Mouse (Mus musculus) midbrain, postnatal 0 days (tissue): ENCODE measurements at regions not wholly inside any gene's neighbourhood (a gene's known extent, or its start where the extent isn't known, plus 50 kb on each side); places are given as distances from the start of the nearest gene placed in this dataset.

Experiments used
- ATAC-seq: fragments of 200-750 bp; cut with Nextera tagmentation; 2 replicates; pipeline ENCODE4 v1.8.0; 2017; ENCODE audit warnings: moderate number of reproducible peaks, mild to moderate bottlenecking, moderate TSS enrichment, moderate library complexity; ENCODE audit not compliant: low FRiP score
- DNase-seq: peaks from one replicate; pipeline ENCODE4 v3.0.0-alpha.2; 2015; ENCODE audit warnings: low spot score
- H3K27ac ChIP-seq: fragments of 300-500 bp; sonication (generic); 2 replicates; pipeline ENCODE4 v1.5.1; 2014; ENCODE audit warnings: low read depth, mild to moderate bottlenecking, low read length, mixed read lengths
- H3K27me3 ChIP-seq: fragments of 300-500 bp; sonication (generic); 2 replicates; pipeline ENCODE4 v1.6.1; 2014; ENCODE audit warnings: low read length, control low read depth, mixed read lengths; ENCODE audit not compliant: insufficient read depth
- H3K36me3 ChIP-seq: fragments of 300-500 bp; sonication (generic); 2 replicates; pipeline ENCODE4 v1.6.1; 2014; ENCODE audit warnings: low read length, control low read depth, mixed read lengths; ENCODE audit not compliant: insufficient read depth
- H3K4me1 ChIP-seq: fragments of 300-500 bp; sonication (generic); 2 replicates; pipeline ENCODE4 v1.6.1; 2014; ENCODE audit warnings: mild to moderate bottlenecking, control low read depth, antibody characterized with exemption, low read length, mixed read lengths; ENCODE audit not compliant: insufficient read depth
- H3K4me2 ChIP-seq: fragments of 300-500 bp; sonication (generic); 2 replicates; pipeline ENCODE4 v1.6.1; 2014; ENCODE audit warnings: low read depth, mild to moderate bottlenecking, low read length, mixed read lengths; ENCODE audit not compliant: poor library complexity, severe bottlenecking
- H3K4me3 ChIP-seq: fragments of 300-500 bp; sonication (generic); 2 replicates; pipeline ENCODE4 v1.5.1; 2014; ENCODE audit warnings: low read depth, mild to moderate bottlenecking, low read length, moderate library complexity
- H3K9ac ChIP-seq: fragments of 300-500 bp; sonication (generic); replicated peaks from 2 replicates; pipeline ENCODE4 v1.6.1; 2014; ENCODE audit warnings: mild to moderate bottlenecking, low read length, moderate library complexity, mixed read lengths; ENCODE audit not compliant: poor library complexity, severe bottlenecking
- H3K9me3 ChIP-seq: fragments of 300-500 bp; sonication (generic); 2 replicates; pipeline ENCODE4 v1.6.1; 2016; ENCODE audit warnings: low read length, control low read depth
- CTCF ChIP-seq: IDR thresholded peaks from 2 replicates; pipeline ENCODE4 v1.5.1; 2016; ENCODE audit warnings: antibody characterized with exemption, mild to moderate bottlenecking
- WGBS: fragments of 180-500 bp; shearing (Covaris S2); extraction: QIAGEN DNeasy Blood & Tissue Kit; methylation state at CpG from one replicate; pipeline ENCODE4 v1.1.7; 2014; 5-methylcytosine and 5-hydroxymethylcytosine counted together

GRCm38 (mm10) chr8:109151711-109152110, 342.1 kb upstream of the Pmfbp1 start:
- H3K36me3 ChIP-seq = no peaks in the 10 kb centered on the region
- DNase-seq (no peak), ATAC-seq (no peak)
- no peaks in the 10 kb centered on the region for H3K27me3 ChIP-seq
- H3K4me3 ChIP-seq = no peak overlapping the region
- 83% methylated on average over 4 of the region's 4 CpGs for WGBS
- H3K9ac ChIP-seq = no peak overlapping the region
- no peak overlapping the region for H3K27ac ChIP-seq
- no peak overlapping the region for H3K4me2 ChIP-seq
- H3K9me3 ChIP-seq = peaks cover 4% of the 10 kb centered on the region; the same call in 1 of the 2 replicates
- no peak for TF ChIP-seq CTCF
- H3K4me1 ChIP-seq = no peaks in the 10 kb centered on the region

- DNase-seq (peak; percentile 6), ATAC-seq (no peak)
- WGBS = 64% methylated on average over 11 of the region's 11 CpGs
These were observed 338.3 kb upstream of the Pmfbp1 start for GRCm38 (mm10) chr8:109155489-109155888.

GRCm38 (mm10) chr8:109156016-109156415, 337.8 kb upstream of the Pmfbp1 start:
- Histone ChIP-seq H3K36me3 (no peaks in the 10 kb centered on the region), H3K4me2 (no peak overlapping the region), H3K4me1 (no peaks in the 10 kb centered on the region), H3K27me3 (no peaks in the 10 kb centered on the region), H3K9me3 (peaks cover under 1% of the 10 kb centered on the region; the same call in 1 of the 2 replicates), H3K27ac (no peak overlapping the region), H3K9ac (no peak overlapping the region), H3K4me3 (no peak overlapping the region)
- TF ChIP-seq CTCF = no peak
- WGBS = 78% methylated on average over 8 of the region's 8 CpGs
- ATAC-seq = no peak
- DNase-seq = no peak

More at GRCm38 (mm10) chr8:109155489-109155888, 338.3 kb upstream of the Pmfbp1 start:
- Histone ChIP-seq H3K4me3 (no peak overlapping the region), H3K27ac (no peak overlapping the region), H3K4me2 (no peak overlapping the region), H3K27me3 (no peaks in the 10 kb centered on the region), H3K4me1 (no peaks in the 10 kb centered on the region), H3K36me3 (no peaks in the 10 kb centered on the region), H3K9me3 (peaks cover 4% of the 10 kb centered on the region; the same call in 1 of the 2 replicates), H3K9ac (no peak overlapping the region)
- no peak for TF ChIP-seq CTCF

- Histone ChIP-seq H3K9ac (no peak overlapping the region), H3K27ac (no peak overlapping the region), H3K4me1 (no peaks in the 10 kb centered on the region), H3K4me2 (no peak overlapping the region), H3K4me3 (no peak overlapping the region), H3K36me3 (no peaks in the 10 kb centered on the region), H3K27me3 (no peaks in the 10 kb centered on the region), H3K9me3 (no peaks in the 10 kb centered on the region)
- ATAC-seq (no peak), DNase-seq (no peak)
- no peak for TF ChIP-seq CTCF
- 79% methylated on average over 4 of the region's 4 CpGs for WGBS
These were observed 321.1 kb upstream of the Pmfbp1 start for GRCm38 (mm10) chr8:109172701-109173100.

- H3K9me3 ChIP-seq = no peaks in the 10 kb centered on the region
- WGBS = 23% methylated on average over 10 of the region's 10 CpGs
- peak overlapping the region; percentile 8 for H3K27ac ChIP-seq
- peak; percentile 97 for TF ChIP-seq CTCF
- H3K9ac ChIP-seq = no peak overlapping the region
- H3K36me3 ChIP-seq = no peaks in the 10 kb centered on the region
- DNase-seq = peak; percentile 78
- ATAC-seq = no peak; the same call in 1 of the 2 replicates
- no peak overlapping the region for H3K4me3 ChIP-seq
- H3K4me1 ChIP-seq = peaks cover 4% of the 10 kb centered on the region; the same call in 1 of the 2 replicates
- peak overlapping the region; percentile 32 for H3K4me2 ChIP-seq
- no peaks in the 10 kb centered on the region for H3K27me3 ChIP-seq
These were observed 308.1 kb upstream of the Pmfbp1 start for GRCm38 (mm10) chr8:109185558-109186198.

- Histone ChIP-seq H3K9me3 (no peaks in the 10 kb centered on the region), H3K4me2 (peak overlapping the region; percentile 26), H3K36me3 (no peaks in the 10 kb centered on the region), H3K9ac (peak overlapping the region; percentile 19; the same call in 1 of the 2 replicates), H3K27me3 (no peaks in the 10 kb centered on the region), H3K27ac (peak overlapping the region; percentile 74), H3K4me1 (peaks cover 4% of the 10 kb centered on the region; the same call in 1 of the 2 replicates), H3K4me3 (no peak overlapping the region)
- no peak for ATAC-seq
- WGBS = 23% methylated on average over 7 of the region's 7 CpGs
- peak; percentile 14 for DNase-seq
- no peak for TF ChIP-seq CTCF
These were observed 306.2 kb upstream of the Pmfbp1 start for GRCm38 (mm10) chr8:109187617-109188016.
